Mouse (Mus musculus) natural killer cell, adult 2 months (primary cell): ENCODE results near the gene Rtl5.
A peak's percentile ranks its signal among the peaks of the same experiment; 100 is the strongest.
"Not testable (repeated sequence)": the region's sequence is repeated elsewhere in the genome, so short reads cannot be mapped to it uniquely, and the experiment has no call there.

Experiments
- DNase-seq, 2 experiments: peaks; one replicate each; pipeline ENCODE4 v3.0.0; 2022; ENCODE audit warnings: low spot score in 2 of 2

Gene Rtl5

DNA sequence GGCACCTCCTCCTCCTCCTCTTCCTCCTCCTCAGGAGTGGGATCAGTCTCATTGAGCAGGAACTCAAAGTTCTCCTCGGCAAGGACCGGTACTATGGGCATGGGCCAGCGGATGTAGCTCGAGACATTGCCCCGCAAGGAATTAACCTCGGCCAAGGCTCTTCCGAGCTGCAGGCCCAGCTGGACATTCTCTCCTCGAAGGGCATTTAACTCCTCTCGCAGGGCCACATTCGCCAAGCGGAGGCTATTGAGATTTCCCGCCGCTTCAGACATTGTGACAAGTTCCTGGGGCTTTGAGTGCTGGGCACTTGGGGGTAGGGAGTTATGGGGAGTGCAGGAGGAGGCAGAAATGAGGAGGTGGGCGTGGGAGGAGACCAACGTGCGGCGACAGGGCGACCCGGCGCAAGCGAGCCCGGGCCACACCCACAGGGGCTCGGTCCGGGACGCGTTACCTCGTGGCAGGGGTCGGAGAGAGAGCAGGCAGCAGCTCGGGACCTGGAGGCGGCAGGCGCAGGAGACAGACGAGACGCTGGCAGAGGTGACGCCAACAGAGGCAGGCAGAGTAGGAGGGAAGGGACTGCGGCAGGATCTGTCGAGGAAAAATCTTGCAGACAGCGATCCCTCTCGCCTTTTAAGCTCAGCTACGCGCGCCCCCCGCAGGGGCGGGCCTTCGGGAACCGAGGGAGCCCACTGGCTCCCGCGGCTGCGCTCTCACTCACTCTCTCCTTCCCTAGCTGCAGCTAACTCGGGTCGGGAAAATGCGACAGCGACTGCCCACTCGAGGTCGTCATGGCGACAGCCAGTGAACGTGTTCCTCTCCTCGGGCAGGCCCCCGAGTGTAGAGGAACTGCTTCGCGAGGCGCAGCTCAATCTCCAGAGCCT lies at the start of gene Rtl5:
Gene Rtl5, minus strand, starts transcription at position 714 of the 881 bp plus-strand sequence.
- DNase-seq, result peak in 1 of 2 experiments; percentile 6

DNA sequence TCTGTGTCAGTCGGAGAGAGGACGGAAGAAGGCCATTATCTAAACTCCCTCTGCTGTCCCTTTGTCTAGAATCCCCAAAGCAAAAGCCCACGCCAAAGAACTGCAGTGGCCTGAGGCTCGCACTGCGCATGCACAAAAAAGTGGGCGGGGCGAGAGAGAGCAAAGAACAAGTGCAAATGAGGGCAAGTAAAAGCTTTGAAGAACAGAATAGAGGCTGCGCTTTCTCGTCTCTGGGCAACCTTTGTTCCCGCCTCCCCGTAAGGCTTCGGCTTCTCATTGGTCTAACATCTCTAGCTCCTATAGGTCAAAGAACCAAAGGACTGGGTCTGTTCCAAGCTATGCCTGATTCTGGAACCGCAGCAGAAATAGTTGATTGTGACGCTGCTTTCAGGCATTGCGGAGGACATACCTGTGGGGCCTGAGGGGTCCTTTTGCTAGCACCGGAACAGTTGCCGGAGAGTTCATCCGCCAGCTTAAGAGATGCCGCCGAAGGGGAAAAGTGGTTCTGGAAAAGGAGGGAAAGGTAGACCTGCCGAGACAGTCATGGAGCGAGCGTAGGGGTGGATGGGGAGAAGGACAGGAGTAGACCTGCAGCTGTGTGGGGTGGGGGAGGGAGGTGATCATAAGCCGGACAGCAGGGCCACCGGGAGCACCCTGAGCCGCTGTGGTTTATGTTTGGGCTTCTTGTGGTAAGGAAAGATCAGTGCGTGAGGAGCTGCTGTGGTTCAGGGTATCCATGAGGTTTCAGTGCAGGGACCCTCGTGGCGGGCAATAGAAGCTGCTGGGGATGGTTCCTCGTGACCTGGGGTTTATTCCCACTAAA lies 48.1 kb upstream of the Rtl5 start, which contains the start of gene Pin4:
Gene Pin4, plus strand, starts transcription at position 406 of the 823 bp plus-strand sequence.
- peak; percentile 89 to 93 for DNase-seq

DNA sequence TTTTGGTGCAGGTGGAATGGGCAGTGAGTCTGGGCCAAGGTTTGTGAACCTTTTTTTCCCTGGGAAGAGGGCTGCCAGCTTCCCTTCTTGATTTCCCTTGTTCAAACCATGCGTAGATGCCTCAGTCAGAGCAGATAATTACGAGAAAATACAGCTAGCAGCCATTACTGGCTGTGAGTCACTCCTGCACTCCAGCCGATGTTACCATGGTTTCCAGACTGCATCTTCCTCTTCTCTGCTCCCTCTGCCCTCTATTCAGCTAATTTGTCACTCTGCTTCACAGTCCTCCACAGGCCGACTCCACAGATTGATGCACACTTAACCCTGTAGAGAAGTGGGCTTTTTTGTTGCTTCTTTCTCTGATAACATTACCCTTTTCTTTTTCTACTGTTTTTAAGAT lies 44.6 kb upstream of the Rtl5 start:
- no peak for DNase-seq

DNA sequence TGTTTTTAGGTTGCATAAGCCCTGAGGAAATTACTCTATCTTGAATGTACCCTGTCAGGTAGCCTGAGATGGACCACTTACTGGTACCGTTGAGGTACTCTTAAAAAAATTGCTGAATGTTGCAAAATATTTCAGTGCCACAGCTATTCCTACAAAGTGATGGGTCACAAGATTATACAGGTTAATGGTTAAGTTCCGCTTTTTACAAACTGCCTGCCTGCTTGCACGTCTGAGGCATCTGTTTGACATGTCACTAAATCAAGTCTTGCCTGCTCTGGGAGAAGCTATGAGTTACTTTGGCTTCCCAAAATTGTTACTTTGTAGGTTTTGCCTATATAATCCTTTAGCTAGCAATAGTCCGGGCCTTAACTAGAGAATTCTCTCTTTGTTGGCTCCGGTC lies 38.2 kb upstream of the Rtl5 start:
- not testable (repeated sequence) for DNase-seq

DNA sequence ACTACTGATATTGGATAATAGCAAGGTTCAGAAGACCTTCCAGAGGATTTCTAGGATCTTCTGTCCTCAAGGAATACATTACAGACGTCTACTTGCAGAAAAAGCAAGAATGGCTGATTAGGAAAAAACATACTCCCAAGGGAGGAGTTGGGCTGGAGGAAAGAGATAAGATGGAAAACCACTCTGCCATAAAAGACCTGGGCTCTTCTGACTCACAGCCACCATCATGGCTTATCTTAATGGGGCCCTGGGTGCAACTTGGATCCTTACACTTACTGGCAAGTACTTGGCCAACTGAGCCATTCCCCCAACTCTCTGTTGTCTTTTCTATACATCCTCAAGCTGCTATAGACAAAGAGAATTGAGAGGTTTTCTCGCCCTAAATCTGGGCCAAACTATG lies 32.7 kb upstream of the Rtl5 start:
- DNase-seq, result not testable (repeated sequence)

DNA sequence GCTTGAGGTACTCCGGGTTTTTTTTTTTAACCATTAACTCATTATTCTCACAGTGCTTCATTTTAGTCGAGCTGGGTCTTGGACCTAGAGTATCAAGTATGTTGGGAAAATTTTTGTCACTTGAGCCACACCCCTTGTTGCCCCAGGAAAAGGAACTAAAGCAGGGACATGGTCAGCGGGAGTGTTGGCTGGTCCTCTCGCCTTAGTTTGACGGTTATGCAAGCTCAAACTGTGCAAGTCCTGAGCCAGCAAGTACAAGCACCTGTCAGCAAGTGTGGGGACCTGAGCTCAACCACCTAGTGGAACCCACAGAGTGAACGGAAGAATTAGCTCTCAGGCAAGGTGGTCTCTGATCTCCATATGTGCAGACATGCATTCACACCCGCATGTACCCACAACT lies 30.8 kb upstream of the Rtl5 start:
- DNase-seq, result no peak

DNA sequence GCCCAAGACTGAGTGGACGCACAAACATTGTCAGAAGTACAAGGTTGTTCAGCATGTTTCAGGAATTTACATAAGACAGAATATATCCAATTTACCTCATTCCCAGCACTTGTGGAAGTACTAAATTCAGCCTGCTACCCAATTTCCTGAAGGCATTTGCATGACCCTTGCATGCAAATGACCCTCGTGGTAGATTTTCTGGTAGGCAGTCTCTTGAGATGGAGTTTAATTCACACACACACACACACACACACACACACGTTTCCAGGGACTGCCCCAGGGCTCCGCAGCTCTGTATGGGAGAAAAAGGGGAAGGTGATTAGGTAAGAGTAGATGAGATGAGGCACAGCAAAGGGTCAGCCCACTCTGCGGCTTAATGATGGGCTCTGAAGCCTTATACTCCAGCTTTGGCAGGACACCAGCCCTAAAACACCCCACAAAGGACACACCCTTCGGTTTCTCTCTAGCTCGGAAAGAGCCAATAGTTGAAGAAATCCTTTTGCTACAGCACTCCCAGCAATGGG lies 23.3 kb upstream of the Rtl5 start:
- no peak for DNase-seq

DNA sequence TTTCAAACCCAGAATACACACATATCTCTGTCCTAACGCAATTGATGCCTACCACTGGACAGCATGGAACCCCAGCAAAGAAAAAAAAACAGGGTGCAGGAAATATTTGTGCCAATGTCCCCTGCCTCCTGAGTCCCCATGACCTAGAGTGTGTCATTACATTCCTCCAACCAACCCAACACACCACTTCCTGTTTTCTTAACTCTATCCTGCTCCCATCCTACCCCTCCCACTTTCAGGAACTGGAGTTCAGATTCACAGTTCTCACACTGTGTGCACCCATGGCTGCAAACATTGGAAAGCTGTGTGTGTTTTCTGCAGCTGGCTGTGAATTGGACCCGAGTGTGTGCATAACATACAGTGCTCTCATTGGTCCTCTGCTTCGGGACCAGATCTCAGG lies 19.5 kb upstream of the Rtl5 start:
- no peak for DNase-seq

DNA sequence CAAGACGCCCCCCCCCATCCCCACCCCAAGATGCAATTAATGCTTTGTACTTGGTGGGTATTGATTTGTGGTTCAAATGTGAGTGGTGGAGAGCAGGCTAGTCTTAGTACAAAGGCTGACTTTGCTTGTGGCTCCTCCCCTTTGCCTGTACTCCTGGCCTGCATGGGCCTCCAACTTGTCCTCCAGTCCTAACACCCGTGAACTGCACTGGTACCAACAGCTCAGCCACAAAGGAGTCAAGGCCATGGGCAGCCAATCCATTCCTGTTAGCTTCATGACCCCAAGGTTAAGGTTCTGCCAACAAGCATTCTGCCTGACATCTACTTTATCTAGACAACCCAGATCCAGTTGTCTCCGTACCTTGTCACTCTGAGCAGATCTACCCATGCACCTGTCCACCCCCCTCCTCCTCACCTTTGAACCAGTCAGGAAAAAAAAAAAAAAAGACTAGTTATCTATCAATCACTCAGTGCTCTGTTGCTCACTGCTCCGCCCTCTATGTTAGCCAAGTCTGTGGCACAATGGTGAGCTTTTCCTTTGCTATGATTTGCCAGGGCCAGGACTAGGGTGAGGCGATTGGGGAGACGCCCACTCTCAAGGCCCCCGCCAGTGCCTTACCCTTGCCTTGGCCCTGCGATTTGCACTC lies 14.8 kb upstream of the Rtl5 start:
- DNase-seq, result no peak

DNA sequence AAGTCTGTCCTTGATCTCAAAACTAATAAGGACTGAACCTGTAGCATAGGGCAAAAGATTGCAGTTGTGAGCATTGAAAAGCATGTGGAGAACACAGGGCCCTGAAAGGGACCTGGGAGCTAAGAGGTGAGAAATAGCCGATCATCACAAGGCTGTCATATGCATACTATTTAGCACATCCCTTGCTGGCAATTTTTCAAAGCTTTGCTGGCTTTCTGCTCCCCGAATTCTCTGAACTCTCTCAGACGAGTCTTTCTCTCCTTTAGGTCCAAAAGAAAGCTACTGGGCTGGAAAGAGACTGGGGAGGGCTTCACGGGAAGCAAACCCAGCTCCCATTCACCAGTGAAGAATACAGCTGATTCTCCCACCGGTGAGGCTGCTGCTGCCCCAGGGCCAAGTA lies 11.2 kb upstream of the Rtl5 start:
- no peak for DNase-seq

DNA sequence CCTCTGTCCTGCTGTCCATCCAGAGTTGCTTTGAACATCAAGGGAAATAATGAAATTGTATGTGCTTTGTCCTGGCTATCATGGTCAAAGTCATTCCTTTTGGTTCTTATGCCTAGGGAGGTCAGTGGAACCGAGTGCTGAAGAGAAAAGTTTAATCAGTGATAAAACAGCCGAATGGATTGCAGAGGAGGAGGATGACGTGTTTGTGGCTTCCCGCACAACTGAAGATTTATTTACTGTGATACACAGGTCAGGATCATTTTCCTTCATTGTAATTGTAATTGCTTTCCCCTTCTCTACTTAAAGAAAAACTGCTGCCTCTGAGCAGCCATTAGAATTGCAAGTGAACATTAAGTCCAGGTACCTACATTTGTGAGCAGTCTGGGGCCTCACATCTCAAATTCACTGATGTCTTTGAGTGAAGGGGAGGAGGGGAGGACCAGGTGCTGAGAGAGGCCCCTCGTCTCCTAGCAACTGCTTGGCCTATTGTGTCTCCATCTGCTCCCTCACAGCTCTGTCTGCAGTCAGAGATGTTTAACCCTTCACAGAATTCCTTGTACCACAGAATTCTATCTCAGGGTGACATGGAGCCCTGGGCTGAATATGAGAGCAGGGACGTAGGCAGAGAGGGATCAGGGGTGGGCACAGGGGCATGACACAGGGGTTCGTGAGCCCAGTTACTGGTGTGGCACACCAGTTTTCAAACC lies 10.6 kb upstream of the Rtl5 start:
- DNase-seq, result no peak

DNA sequence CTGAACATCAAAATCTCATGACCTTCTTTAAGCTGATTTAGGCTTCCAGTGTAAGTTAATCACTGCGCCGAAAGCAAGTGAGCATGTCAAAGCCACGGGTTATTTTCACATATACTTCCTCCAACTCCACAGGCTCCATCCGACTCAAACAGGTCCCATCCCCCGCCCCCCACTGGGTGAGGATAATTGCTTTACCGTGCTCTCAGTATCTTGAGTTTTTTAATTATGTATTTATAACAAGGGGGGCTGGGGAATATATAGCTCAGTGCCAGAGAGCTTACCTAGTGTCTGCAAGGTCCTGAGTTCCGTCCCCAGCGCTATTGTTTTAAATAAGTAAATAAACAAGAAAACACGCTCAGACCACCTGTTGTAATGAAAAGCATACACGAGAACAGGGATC lies 10.0 kb upstream of the Rtl5 start:
- no peak for DNase-seq

DNA sequence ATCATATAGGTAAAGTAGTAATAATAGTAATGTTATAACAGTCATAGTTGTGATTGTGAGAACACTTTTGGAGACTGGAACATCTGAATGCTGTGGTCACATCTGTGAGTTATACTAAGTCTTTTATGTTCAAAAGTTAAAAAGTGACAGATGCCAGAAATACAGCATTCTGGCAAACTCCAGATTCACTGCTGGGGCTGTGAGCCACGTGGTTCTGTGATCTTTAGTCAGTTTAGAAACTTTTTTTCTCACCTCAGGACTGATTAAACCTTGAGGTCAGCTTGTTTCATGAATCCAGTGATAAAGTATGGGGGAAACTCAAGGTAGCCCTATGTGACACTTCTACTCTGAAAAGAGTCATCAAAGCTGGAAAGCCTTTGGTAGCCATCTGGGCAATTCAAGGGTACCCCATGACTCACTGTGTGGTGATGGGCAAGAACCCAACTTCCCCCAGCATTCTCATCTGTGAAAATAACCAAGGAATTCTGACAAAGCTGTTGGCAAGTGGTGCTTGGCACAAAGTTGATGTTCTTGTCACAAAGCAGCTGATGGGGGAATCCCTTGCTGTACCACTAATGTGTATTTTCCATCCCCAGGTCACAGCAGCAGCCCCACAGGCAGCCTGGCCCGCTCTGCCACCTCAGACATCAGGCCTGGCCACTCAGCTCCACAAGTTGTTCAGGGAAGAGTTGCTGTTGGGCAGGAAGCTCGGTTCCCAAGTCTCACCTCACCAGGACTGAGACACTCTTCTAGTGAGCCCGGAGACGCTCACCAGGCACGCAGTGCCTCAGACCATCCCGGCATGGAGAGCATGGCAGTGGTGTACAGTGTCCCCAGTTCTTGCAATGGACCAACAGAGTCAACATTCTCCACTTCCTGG lies 6.0 kb upstream of the Rtl5 start:
- DNase-seq, result no peak

DNA sequence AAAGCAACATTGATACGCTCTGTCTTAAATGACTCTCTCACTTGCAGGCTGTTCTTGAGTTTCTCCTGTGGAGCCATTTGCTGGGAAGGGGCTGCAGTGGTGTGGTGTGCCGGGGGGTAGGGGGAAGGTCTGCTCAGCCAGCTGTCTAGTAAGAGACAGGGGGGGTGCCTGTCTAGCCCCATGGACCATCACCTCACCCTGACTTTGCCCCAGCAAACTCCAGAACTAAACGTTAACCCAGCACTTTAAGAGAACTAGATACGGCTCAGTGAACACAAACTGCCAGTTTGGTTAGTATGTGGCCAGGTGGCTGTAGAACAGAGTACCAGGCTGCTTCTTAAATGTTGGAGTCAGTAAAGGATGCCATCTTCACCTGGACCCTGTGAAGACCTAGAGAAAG lies 4.1 kb upstream of the Rtl5 start:
- DNase-seq, result no peak

DNA sequence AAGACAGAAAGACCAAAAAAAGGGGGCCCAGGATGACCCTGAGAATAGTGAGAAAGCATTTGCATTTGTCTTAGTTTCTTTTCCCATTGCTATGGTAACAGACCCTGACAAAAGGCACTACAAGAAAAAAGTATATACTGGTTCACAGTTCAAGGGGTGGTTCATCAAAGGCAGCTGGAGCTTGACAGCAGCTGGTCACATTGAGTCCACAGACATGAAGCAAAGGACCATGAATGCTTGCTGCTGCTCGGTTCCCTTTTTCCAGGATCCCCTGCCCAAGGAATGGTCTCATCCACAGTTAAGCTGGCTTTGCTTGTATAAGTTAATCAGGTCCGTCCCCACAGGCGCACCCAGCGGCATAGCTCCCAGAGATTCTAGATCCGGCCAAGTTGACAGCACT lies 3.3 kb upstream of the Rtl5 start:
- DNase-seq, result no peak

DNA sequence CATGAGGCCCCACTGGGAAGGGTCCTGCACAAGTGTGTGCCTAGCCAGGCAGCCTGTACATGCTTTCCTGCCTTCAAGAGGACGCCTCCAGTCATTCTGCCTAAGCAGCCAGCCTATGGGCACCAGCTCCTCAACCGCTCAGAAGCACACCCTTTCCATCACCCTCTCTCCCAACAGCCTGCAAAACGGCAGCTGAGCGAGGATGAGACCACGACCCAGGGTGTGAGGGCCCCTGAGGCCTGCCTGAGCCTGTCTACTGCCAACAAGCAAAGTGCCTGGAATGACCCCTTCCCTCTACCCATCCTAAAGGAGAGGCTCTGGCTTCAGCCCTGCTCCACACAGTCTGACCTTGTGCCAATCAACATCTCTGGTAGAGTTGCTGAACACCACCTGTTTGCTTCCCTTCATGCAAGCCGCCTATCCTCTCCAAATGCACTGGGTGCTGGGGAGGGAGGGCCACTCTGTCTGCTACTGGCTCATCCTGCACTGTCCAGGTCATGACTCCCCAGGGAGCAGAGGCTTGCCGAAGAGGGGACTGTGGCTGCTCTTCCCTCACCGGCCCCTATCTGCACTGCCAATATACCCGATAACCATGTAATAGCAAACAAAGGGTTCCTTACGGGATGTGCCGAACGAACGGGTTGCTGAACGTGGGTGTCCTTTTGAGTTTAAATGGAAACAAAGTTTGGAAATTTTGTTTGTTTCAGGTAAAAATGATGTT lies 2.7 kb upstream of the Rtl5 start:
- no peak for DNase-seq

DNA sequence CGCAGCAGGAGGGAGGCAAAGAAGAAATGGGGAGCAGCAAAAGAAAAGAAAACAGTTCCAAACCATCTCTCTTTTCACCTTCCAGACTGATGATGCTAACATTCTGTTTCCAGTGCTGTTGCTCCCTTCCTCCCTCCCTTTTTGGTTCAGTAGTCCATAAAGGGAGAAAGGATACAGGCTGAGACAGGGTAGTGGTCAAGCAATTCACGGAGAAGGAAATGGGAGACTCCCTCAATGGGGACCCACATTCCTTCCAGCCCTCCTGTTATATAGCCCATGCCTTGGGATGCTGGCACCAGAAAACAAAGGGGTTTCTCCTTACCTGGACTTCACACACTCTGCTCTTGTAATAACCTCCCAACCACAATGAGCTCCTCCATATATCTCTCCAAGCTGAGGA lies 413 bp upstream of the Rtl5 start:
- no peak for DNase-seq

DNA sequence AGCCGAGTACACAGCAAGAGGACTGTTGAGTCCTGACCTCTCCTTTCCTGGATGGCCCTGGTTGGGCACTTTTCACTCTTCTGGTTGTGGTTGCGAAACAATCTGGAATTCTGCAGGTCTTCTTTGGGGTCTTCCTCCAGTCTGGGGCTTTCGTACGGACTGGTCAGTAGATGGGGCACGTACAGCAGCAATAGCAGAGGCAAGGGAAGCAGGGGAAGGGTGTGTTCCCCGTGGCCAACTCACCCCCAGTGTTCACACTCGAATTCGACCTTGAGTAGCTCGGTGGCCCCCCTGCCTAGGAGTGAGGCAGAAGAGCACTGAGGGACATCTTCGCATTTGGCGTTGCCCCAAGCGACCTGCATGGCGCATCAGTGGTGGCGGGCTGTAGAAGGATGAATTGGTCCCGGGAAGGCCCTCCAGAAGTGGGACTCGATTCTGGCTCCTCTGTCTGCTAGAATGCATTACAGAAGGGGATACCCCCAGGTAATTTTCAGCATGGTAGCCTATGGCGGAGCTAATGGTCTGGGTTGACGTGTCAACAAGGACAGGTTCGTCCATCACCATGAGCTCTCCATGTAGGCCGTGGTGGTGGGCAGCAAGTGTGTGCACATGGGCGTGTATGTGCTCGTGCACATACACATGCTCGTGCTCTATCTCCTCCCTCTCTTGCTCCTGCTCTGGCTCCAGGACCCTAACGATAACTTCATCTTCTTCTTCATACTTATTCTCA lies 2.1 kb downstream of the Rtl5 start:
- no peak for DNase-seq

DNA sequence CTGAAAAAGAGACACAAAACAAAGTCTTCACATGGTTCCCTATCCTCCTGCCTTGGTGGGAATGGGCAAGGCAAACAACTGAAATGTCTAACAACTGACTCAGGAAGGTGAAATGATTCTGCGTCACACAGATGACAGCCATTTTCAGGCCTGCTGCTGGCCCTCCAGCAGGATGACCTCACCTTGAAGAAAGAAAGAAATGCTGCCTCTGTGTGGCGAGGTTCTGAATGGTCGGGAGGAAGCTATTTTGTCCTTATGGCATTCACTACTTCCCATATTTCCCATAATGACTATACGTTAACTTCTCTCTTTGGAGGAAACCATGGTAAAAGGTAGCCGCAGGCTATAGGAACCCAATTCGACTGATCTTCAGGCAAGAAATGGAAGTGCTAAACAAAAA lies 4.0 kb downstream of the Rtl5 start:
- DNase-seq, result no peak
